Mouse (Mus musculus): ENCODE measurements at regions not wholly inside any gene's neighbourhood (a gene's known extent, or its start where the extent isn't known, plus 50 kb on each side); places are given as distances from the start of the nearest gene placed in this dataset.
A peak's percentile ranks its signal among the peaks of the same experiment; 100 is the strongest.
"Not testable (repeated sequence)": the region's sequence is repeated elsewhere in the genome, so short reads cannot be mapped to it uniquely, and the experiment has no call there.

GRCm38 (mm10) chr6:61042667-61043523 is 118.1 kb downstream of the Mmrn1 start:
- peak overlapping the region; percentile 36; the same call in 1 of the 2 replicates for H3K4me2 ChIP-seq (ENCODE audit: low read depth, low read length)
- H3K27ac ChIP-seq (ENCODE audit: low read depth, low read length), result peak overlapping the region; percentile 86
- WGBS, result 15% methylated on average over 15 of the region's 15 CpGs
- H3K4me3 ChIP-seq (ENCODE audit: low read depth, low read length), result no peak overlapping the region
- H3K4me1 ChIP-seq (ENCODE audit: control insufficient read depth, insufficient read depth, low read length), result peaks cover 15% of the 10 kb centered on the region
- no peaks in the 10 kb centered on the region for H3K9me3 ChIP-seq (ENCODE audit: control insufficient read depth, low read length)
- H3K36me3 ChIP-seq (ENCODE audit: control insufficient read depth, insufficient read depth, low read length), result no peaks in the 10 kb centered on the region
- H3K9ac ChIP-seq (replicated peaks; ENCODE audit: low read depth, low read length), result no peak overlapping the region; the same call in 1 of the 2 replicates
- H3K27me3 ChIP-seq (ENCODE audit: control insufficient read depth, insufficient read depth, low read length), result no peaks in the 10 kb centered on the region
- peak; percentile 96 for ATAC-seq (ENCODE audit: low read depth)

GRCm38 (mm10) chr6:61043524-61044450 is 119.0 kb downstream of the Mmrn1 start:
- 25% methylated on average over 9 of the region's 9 CpGs for WGBS
- peak; percentile 75 for ATAC-seq (ENCODE audit: low read depth)
- H3K4me2 ChIP-seq (ENCODE audit: low read depth, low read length), result peak overlapping the region; percentile 36; the same call in 1 of the 2 replicates

GRCm38 (mm10) chr6:61047667-61048066 is 122.9 kb downstream of the Mmrn1 start:
- ATAC-seq (ENCODE audit: low read depth); H3K4me3 ChIP-seq (ENCODE audit: low read depth, low read length); H3K9ac ChIP-seq (replicated peaks; ENCODE audit: low read depth, low read length); H3K36me3 ChIP-seq (ENCODE audit: control insufficient read depth, insufficient read depth, low read length); H3K9me3 ChIP-seq (ENCODE audit: control insufficient read depth, low read length); H3K27me3 ChIP-seq (ENCODE audit: control insufficient read depth, insufficient read depth, low read length); H3K4me2 ChIP-seq (ENCODE audit: low read depth, low read length); H3K27ac ChIP-seq (ENCODE audit: low read depth, low read length): not testable (repeated sequence)
- WGBS, result 79% methylated on average over 6 of the region's 6 CpGs
- peaks cover 15% of the 10 kb centered on the region for H3K4me1 ChIP-seq (ENCODE audit: control insufficient read depth, insufficient read depth, low read length)

More at GRCm38 (mm10) chr6:61043524-61044450, 119.0 kb downstream of the Mmrn1 start:
- Histone ChIP-seq H3K36me3 (ENCODE audit: control insufficient read depth, insufficient read depth, low read length) (no peaks in the 10 kb centered on the region), H3K27ac (ENCODE audit: low read depth, low read length) (peak overlapping the region; percentile 86), H3K4me1 (ENCODE audit: control insufficient read depth, insufficient read depth, low read length) (peaks cover 15% of the 10 kb centered on the region), H3K9ac (replicated peaks; ENCODE audit: low read depth, low read length) (0 out of 2 replicates have a peak overlapping the region, but pooled peaks have one; percentile 0), H3K4me3 (ENCODE audit: low read depth, low read length) (no peak overlapping the region), H3K27me3 (ENCODE audit: control insufficient read depth, insufficient read depth, low read length) (no peaks in the 10 kb centered on the region), H3K9me3 (ENCODE audit: control insufficient read depth, low read length) (no peaks in the 10 kb centered on the region)

GRCm38 (mm10) chr6:61063129-61063528 is 117.0 kb upstream of the Ccser1 start:
- Histone ChIP-seq H3K9ac (replicated peaks; ENCODE audit: low read depth, low read length) (no peak overlapping the region), H3K27me3 (ENCODE audit: control insufficient read depth, insufficient read depth, low read length) (no peaks in the 10 kb centered on the region), H3K4me2 (ENCODE audit: low read depth, low read length) (no peak overlapping the region), H3K4me1 (ENCODE audit: control insufficient read depth, insufficient read depth, low read length) (peaks cover 15% of the 10 kb centered on the region; the same call in 1 of the 2 replicates), H3K4me3 (ENCODE audit: low read depth, low read length) (no peak overlapping the region), H3K9me3 (ENCODE audit: control insufficient read depth, low read length) (no peaks in the 10 kb centered on the region), H3K36me3 (ENCODE audit: control insufficient read depth, insufficient read depth, low read length) (no peaks in the 10 kb centered on the region), H3K27ac (ENCODE audit: low read depth, low read length) (no peak overlapping the region)
- ATAC-seq (ENCODE audit: low read depth), result no peak
- 31% methylated on average over 4 of the region's 4 CpGs for WGBS

GRCm38 (mm10) chr6:61065769-61066168 is 114.4 kb upstream of the Ccser1 start:
- no peaks in the 10 kb centered on the region for H3K27me3 ChIP-seq (ENCODE audit: control insufficient read depth, insufficient read depth, low read length)
- H3K27ac ChIP-seq (ENCODE audit: low read depth, low read length), result no peak overlapping the region
- no peak overlapping the region for H3K4me2 ChIP-seq (ENCODE audit: low read depth, low read length)
- H3K4me3 ChIP-seq (ENCODE audit: low read depth, low read length), result no peak overlapping the region
- peaks cover 19% of the 10 kb centered on the region; the same call in 1 of the 2 replicates for H3K4me1 ChIP-seq (ENCODE audit: control insufficient read depth, insufficient read depth, low read length)
- H3K9me3 ChIP-seq (ENCODE audit: control insufficient read depth, low read length), result no peaks in the 10 kb centered on the region
- H3K36me3 ChIP-seq (ENCODE audit: control insufficient read depth, insufficient read depth, low read length), result no peaks in the 10 kb centered on the region
- ATAC-seq (ENCODE audit: low read depth), result no peak
- H3K9ac ChIP-seq (replicated peaks; ENCODE audit: low read depth, low read length), result no peak overlapping the region

- Histone ChIP-seq H3K4me3 (ENCODE audit: low read depth, low read length) (no peak overlapping the region), H3K4me2 (ENCODE audit: low read depth, low read length) (0 out of 2 replicates have a peak overlapping the region, but pooled peaks have one; percentile 26), H3K9ac (replicated peaks; ENCODE audit: low read depth, low read length) (no peak overlapping the region; the same call in 1 of the 2 replicates), H3K9me3 (ENCODE audit: control insufficient read depth, low read length) (no peaks in the 10 kb centered on the region), H3K27ac (ENCODE audit: low read depth, low read length) (peak overlapping the region; percentile 73; the same call in 1 of the 2 replicates), H3K36me3 (ENCODE audit: control insufficient read depth, insufficient read depth, low read length) (no peaks in the 10 kb centered on the region), H3K27me3 (ENCODE audit: control insufficient read depth, insufficient read depth, low read length) (no peaks in the 10 kb centered on the region), H3K4me1 (ENCODE audit: control insufficient read depth, insufficient read depth, low read length) (peaks cover 19% of the 10 kb centered on the region; the same call in 1 of the 2 replicates)
- ATAC-seq (ENCODE audit: low read depth), result 0 out of 2 replicates have a peak, but pooled peaks have one; percentile 36
- 16% methylated on average over 10 of the region's 10 CpGs for WGBS
These were observed 113.4 kb upstream of the Ccser1 start for GRCm38 (mm10) chr6:61066501-61067282.

GRCm38 (mm10) chr6:61067355-61068116 is 112.6 kb upstream of the Ccser1 start:
- H3K36me3 ChIP-seq (ENCODE audit: control insufficient read depth, insufficient read depth, low read length), result no peaks in the 10 kb centered on the region
- H3K4me3 ChIP-seq (ENCODE audit: low read depth, low read length), result no peak overlapping the region
- no peaks in the 10 kb centered on the region for H3K9me3 ChIP-seq (ENCODE audit: control insufficient read depth, low read length)
- H3K9ac ChIP-seq (replicated peaks; ENCODE audit: low read depth, low read length), result no peak overlapping the region; the same call in 1 of the 2 replicates
- 10% methylated on average over 10 of the region's 10 CpGs for WGBS
- H3K4me1 ChIP-seq (ENCODE audit: control insufficient read depth, insufficient read depth, low read length), result peaks cover 19% of the 10 kb centered on the region; the same call in 1 of the 2 replicates
- no peaks in the 10 kb centered on the region for H3K27me3 ChIP-seq (ENCODE audit: control insufficient read depth, insufficient read depth, low read length)
- peak overlapping the region; percentile 26 for H3K4me2 ChIP-seq (ENCODE audit: low read depth, low read length)
- peak; percentile 64; the same call in 1 of the 2 replicates for ATAC-seq (ENCODE audit: low read depth)
- H3K27ac ChIP-seq (ENCODE audit: low read depth, low read length), result peak overlapping the region; percentile 73

GRCm38 (mm10) chr6:61068117-61068489 is 112.0 kb upstream of the Ccser1 start:
- peak; percentile 22; the same call in 1 of the 2 replicates for ATAC-seq (ENCODE audit: low read depth)
- Histone ChIP-seq H3K4me1 (ENCODE audit: control insufficient read depth, insufficient read depth, low read length) (peaks cover 19% of the 10 kb centered on the region; the same call in 1 of the 2 replicates), H3K9ac (replicated peaks; ENCODE audit: low read depth, low read length) (no peak overlapping the region), H3K9me3 (ENCODE audit: control insufficient read depth, low read length) (no peaks in the 10 kb centered on the region), H3K4me2 (ENCODE audit: low read depth, low read length) (no peak overlapping the region), H3K27me3 (ENCODE audit: control insufficient read depth, insufficient read depth, low read length) (no peaks in the 10 kb centered on the region), H3K4me3 (ENCODE audit: low read depth, low read length) (no peak overlapping the region), H3K36me3 (ENCODE audit: control insufficient read depth, insufficient read depth, low read length) (no peaks in the 10 kb centered on the region), H3K27ac (ENCODE audit: low read depth, low read length) (no peak overlapping the region; the same call in 1 of the 2 replicates)
- 0% methylated on average over 1 of the region's 1 CpGs for WGBS

Data from neural tube, embryonic 14.5 days (tissue).